Mouse (Mus musculus) effector memory CD4-positive, alpha-beta T cell, adult 5 months (primary cell): Measurements from ENCODE around the gene Gm3854. TPM values are rescaled to one million over a fixed set of nuclear protein-coding genes. Genes with fewer than 3 reads are reported as not detected.

Source experiments
- polyA plus RNA-seq: library from polyadenylated mRNA; unstranded; fragments of 100-300 nt; shearing (Covaris generic); gene quantifications from one replicate; pipeline ENCODE4 v1.2.1, GENCODE M21; 2017

Gm3854 gene
- polyA plus RNA-seq = 0.24 TPM

DNA sequence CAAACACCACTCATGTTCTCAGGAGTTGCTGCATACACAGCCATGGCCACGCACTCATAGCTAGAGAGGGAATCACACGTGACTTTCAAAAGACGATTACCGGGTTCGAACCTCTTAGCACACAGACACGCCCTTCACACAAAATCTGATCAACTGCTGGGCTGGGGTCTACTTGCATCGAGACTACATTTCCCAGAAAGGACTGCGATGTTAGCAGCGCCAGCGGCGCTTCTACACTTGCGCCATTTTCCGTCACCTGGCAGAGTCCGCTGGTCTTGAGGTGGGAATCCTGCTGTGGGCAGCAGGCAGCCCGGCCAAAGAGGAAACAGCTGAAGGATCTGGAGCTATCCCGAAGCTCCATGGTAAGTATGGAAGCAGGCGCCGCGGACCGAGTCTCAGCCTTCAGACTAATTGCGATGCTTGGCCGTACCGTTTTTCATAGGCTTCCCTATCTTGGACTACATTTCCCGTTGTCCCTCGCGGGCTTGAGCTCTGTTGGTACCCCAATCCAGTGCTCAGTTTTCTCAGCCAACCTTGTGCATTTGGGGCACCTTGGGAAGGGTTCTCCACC, at the start of gene Gm3854:
Gene Gm3854, plus strand, starts transcription at position 259 of the 571 bp plus-strand sequence.

GRCm38 (mm10) chr7:6331233-6331956, 12.2 kb upstream of the Gm3854 start, which contains the start of gene Zfp583:
Zfp583 (minus strand) TSS chr7:6331285.

GRCm38 (mm10) chr7:6363047-6363488, 19.5 kb downstream of the Gm3854 start, which contains the start of gene Zfp78:
Zfp78 (plus strand) TSS chr7:6363280.

DNA sequence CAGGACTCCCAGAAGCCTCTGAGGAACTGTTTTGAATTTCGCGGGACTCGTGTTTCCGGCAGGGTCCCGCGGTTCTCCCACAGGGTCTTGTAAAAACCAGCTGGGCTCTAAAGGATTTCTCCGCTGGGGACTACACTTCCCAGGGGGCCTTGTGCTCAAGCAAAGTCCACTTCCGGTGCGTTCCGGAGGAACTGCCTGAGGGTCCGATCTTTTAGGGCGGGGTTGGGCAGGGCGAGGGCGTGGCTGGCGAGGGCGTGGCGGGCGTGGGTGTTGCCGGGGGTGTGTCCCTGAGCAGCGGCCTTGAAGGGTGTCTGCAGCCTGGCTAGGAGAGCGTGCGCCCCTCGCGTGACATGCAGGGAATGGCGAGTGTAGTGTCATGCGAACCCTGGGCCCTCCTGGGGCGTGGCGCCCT, 39.5 kb downstream of the Gm3854 start, which contains the start of gene Zfp28:
Gene Zfp28, plus strand, starts transcription at position 252 of the 412 bp plus-strand sequence.

GRCm38 (mm10) chr7:6397996-6398975, 54.7 kb downstream of the Gm3854 start, which contains the start of gene Smim17:
Smim17 (plus strand) TSS chr7:6398715.

Other genes starting within 250 kb of the Gm3854 start
- 32.6 TPM for gene Zfp787, start 187.8 kb upstream of the Gm3854 start, polyA plus RNA-seq
- 24.7 TPM for gene Zfp444, start 171.5 kb upstream of the Gm3854 start, polyA plus RNA-seq
- not detected for gene Galp, start 146.7 kb upstream of the Gm3854 start, polyA plus RNA-seq
- gene Zscan5b, start 121.5 kb upstream of the Gm3854 start, polyA plus RNA-seq = not detected
- gene Epp13, start 91.0 kb upstream of the Gm3854 start, polyA plus RNA-seq = not detected
- gene Zfp667, start 57.2 kb upstream of the Gm3854 start, polyA plus RNA-seq = 4.7 TPM
- 0.31 TPM for gene Zfp583, start 12.5 kb upstream of the Gm3854 start, polyA plus RNA-seq
- gene Zfp78, start 19.5 kb downstream of the Gm3854 start, polyA plus RNA-seq = 2.4 TPM
- gene Zfp28, start 39.5 kb downstream of the Gm3854 start, polyA plus RNA-seq = 9.6 TPM
- gene Smim17, start 55.0 kb downstream of the Gm3854 start, polyA plus RNA-seq = not detected
- not detected for gene Gm20715, start 66.5 kb downstream of the Gm3854 start, polyA plus RNA-seq
- not detected for gene Olfr1344, start 94.9 kb downstream of the Gm3854 start, polyA plus RNA-seq
- gene Olfr1336, start 112.4 kb downstream of the Gm3854 start, polyA plus RNA-seq = 0.09 TPM
- gene Olfr1346, start 123.3 kb downstream of the Gm3854 start, polyA plus RNA-seq = not detected
- not detected for gene Olfr5, start 143.2 kb downstream of the Gm3854 start, polyA plus RNA-seq
- not detected for gene Olfr1347, start 156.0 kb downstream of the Gm3854 start, polyA plus RNA-seq
- gene Olfr1348, start 165.0 kb downstream of the Gm3854 start, polyA plus RNA-seq = not detected
- gene Olfr1349, start 179.2 kb downstream of the Gm3854 start, polyA plus RNA-seq = not detected
- not detected for gene Olfr1350, start 221.1 kb downstream of the Gm3854 start, polyA plus RNA-seq